Mouse (Mus musculus): ENCODE results near the gene 1700010B08Rik. TPM values are rescaled to one million over a fixed set of nuclear protein-coding genes. Genes with fewer than 3 reads are reported as not detected.

1700010B08Rik gene
- polyA plus RNA-seq, 1 experiment = not detected

- TF ChIP-seq POLR2A (IDR thresholded peaks at IDR 0.05; ENCODE audit: borderline replicate concordance, insufficient read depth, low read length) (no peak), CTCF (IDR thresholded peaks at IDR 0.05; ENCODE audit: borderline replicate concordance, insufficient read depth, low read depth, low read length) (no peak)
- no peaks in the 10 kb centered on the region for H3K4me1 ChIP-seq (ENCODE audit: control insufficient read depth, insufficient read depth, low read length)
Observed at GRCm38 (mm10) chr2:173724940-173725807, 6.0 kb downstream of the 1700010B08Rik start.

GRCm38 (mm10) chr2:173725819-173726218 is 6.6 kb downstream of the 1700010B08Rik start:
- H3K27ac ChIP-seq (ENCODE audit: insufficient read depth, low read length) = no peak overlapping the region
- H3K4me3 ChIP-seq (replicated peaks; ENCODE audit: insufficient read depth, low read depth, low read length) = no peak overlapping the region
- WGBS = 90% methylated on average over 4 of the region's 4 CpGs
- no peaks in the 10 kb centered on the region for H3K4me1 ChIP-seq (ENCODE audit: control insufficient read depth, insufficient read depth, low read length)
- DNase-seq = no peak
- H3K27me3 ChIP-seq (ENCODE audit: control insufficient read depth, insufficient read depth, low read length) = no peaks in the 10 kb centered on the region
- no peak for TF ChIP-seq POLR2A (IDR thresholded peaks at IDR 0.05; ENCODE audit: borderline replicate concordance, insufficient read depth, low read length)
- no peak for TF ChIP-seq CTCF (IDR thresholded peaks at IDR 0.05; ENCODE audit: borderline replicate concordance, insufficient read depth, low read depth, low read length)

More at GRCm38 (mm10) chr2:173724940-173725807, 6.0 kb downstream of the 1700010B08Rik start:
- Histone ChIP-seq H3K27me3 (ENCODE audit: control insufficient read depth, insufficient read depth, low read length) (no peaks in the 10 kb centered on the region), H3K27ac (ENCODE audit: insufficient read depth, low read length) (no peak overlapping the region), H3K4me3 (replicated peaks; ENCODE audit: insufficient read depth, low read depth, low read length) (no peak overlapping the region)
- no peak for DNase-seq
- 54% methylated on average over 15 of the region's 15 CpGs for WGBS

GRCm38 (mm10) chr2:173730444-173730966 is 11.3 kb downstream of the 1700010B08Rik start:
- DNase-seq = no peak
- no peak overlapping the region for H3K27ac ChIP-seq (ENCODE audit: insufficient read depth, low read length)
- WGBS = 20% methylated on average over 9 of the region's 9 CpGs

GRCm38 (mm10) chr2:173734426-173734825 is 15.2 kb downstream of the 1700010B08Rik start:
- Histone ChIP-seq H3K4me3 (replicated peaks; ENCODE audit: insufficient read depth, low read depth, low read length) (no peak overlapping the region), H3K27me3 (ENCODE audit: control insufficient read depth, insufficient read depth, low read length) (no peaks in the 10 kb centered on the region), H3K27ac (ENCODE audit: insufficient read depth, low read length) (no peak overlapping the region), H3K4me1 (ENCODE audit: control insufficient read depth, insufficient read depth, low read length) (peaks cover 12% of the 10 kb centered on the region)
- DNase-seq = no peak
- TF ChIP-seq CTCF (IDR thresholded peaks at IDR 0.05; ENCODE audit: borderline replicate concordance, insufficient read depth, low read depth, low read length) = no peak
- no peak for TF ChIP-seq POLR2A (IDR thresholded peaks at IDR 0.05; ENCODE audit: borderline replicate concordance, insufficient read depth, low read length)
- 63% methylated on average over 2 of the region's 2 CpGs for WGBS

More at GRCm38 (mm10) chr2:173730444-173730966, 11.3 kb downstream of the 1700010B08Rik start:
- Histone ChIP-seq H3K4me1 (ENCODE audit: control insufficient read depth, insufficient read depth, low read length) (no peaks in the 10 kb centered on the region), H3K27me3 (ENCODE audit: control insufficient read depth, insufficient read depth, low read length) (no peaks in the 10 kb centered on the region), H3K4me3 (replicated peaks; ENCODE audit: insufficient read depth, low read depth, low read length) (no peak overlapping the region)
- TF ChIP-seq POLR2A (IDR thresholded peaks at IDR 0.05; ENCODE audit: borderline replicate concordance, insufficient read depth, low read length) (no peak), CTCF (IDR thresholded peaks at IDR 0.05; ENCODE audit: borderline replicate concordance, insufficient read depth, low read depth, low read length) (no peak)

GRCm38 (mm10) chr2:173737222-173737989 is 18.2 kb downstream of the 1700010B08Rik start, which contains the start of gene Vapb:
Gene Vapb, plus strand, starts transcription at chr2:173737511.
- TF ChIP-seq POLR2A (IDR thresholded peaks at IDR 0.05; ENCODE audit: borderline replicate concordance, insufficient read depth, low read length) (0 out of 2 replicates have a peak, but pooled peaks have one; percentile 40), CTCF (IDR thresholded peaks at IDR 0.05; ENCODE audit: borderline replicate concordance, insufficient read depth, low read depth, low read length) (no peak)
- H3K4me3 ChIP-seq (replicated peaks; ENCODE audit: insufficient read depth, low read depth, low read length) = peak within 1 kb of the TSS; percentile 84
- DNase-seq = peak; percentile 98 to 99
- under 1% methylated on average over 68 of the region's 70 CpGs for WGBS
- no peaks in the 10 kb centered on the region for H3K27me3 ChIP-seq (ENCODE audit: control insufficient read depth, insufficient read depth, low read length)
- H3K27ac ChIP-seq (ENCODE audit: insufficient read depth, low read length) = no peak within 1 kb of the TSS
- H3K4me1 ChIP-seq (ENCODE audit: control insufficient read depth, insufficient read depth, low read length) = peaks cover 12% of the 10 kb centered on the region

GRCm38 (mm10) chr2:173738232-173738631 is 19.0 kb downstream of the 1700010B08Rik start:
- H3K27ac ChIP-seq (ENCODE audit: insufficient read depth, low read length) = no peak overlapping the region
- 80% methylated on average over 9 of the region's 9 CpGs for WGBS

GRCm38 (mm10) chr2:173739107-173739506 is 19.9 kb downstream of the 1700010B08Rik start:
- no peak for DNase-seq
- Histone ChIP-seq H3K4me3 (replicated peaks; ENCODE audit: insufficient read depth, low read depth, low read length) (peak overlapping the region; percentile 19), H3K4me1 (ENCODE audit: control insufficient read depth, insufficient read depth, low read length) (peaks cover 12% of the 10 kb centered on the region), H3K27ac (ENCODE audit: insufficient read depth, low read length) (no peak overlapping the region), H3K27me3 (ENCODE audit: control insufficient read depth, insufficient read depth, low read length) (no peaks in the 10 kb centered on the region)
- TF ChIP-seq CTCF (IDR thresholded peaks at IDR 0.05; ENCODE audit: borderline replicate concordance, insufficient read depth, low read depth, low read length) = no peak
- 86% methylated on average over 7 of the region's 7 CpGs for WGBS

More at GRCm38 (mm10) chr2:173738232-173738631, 19.0 kb downstream of the 1700010B08Rik start:
- no peak for DNase-seq
- Histone ChIP-seq H3K4me1 (ENCODE audit: control insufficient read depth, insufficient read depth, low read length) (peaks cover 12% of the 10 kb centered on the region), H3K4me3 (replicated peaks; ENCODE audit: insufficient read depth, low read depth, low read length) (peak overlapping the region; percentile 84), H3K27me3 (ENCODE audit: control insufficient read depth, insufficient read depth, low read length) (no peaks in the 10 kb centered on the region)
- TF ChIP-seq CTCF (IDR thresholded peaks at IDR 0.05; ENCODE audit: borderline replicate concordance, insufficient read depth, low read depth, low read length) (no peak), POLR2A (IDR thresholded peaks at IDR 0.05; ENCODE audit: borderline replicate concordance, insufficient read depth, low read length) (no peak)
